Mouse (Mus musculus) ES-E14 (cell line): ENCODE measurements at regions not wholly inside any gene's neighbourhood (a gene's known extent, or its start where the extent isn't known, plus 50 kb on each side); places are given as distances from the start of the nearest gene placed in this dataset.

Experiments used
- DNase-seq: peaks from one replicate; pipeline ENCODE4 v3.0.0-alpha.2; 2013; ENCODE audit warnings: low read depth, low spot score
- H3K27ac ChIP-seq: 2 replicates; pipeline ENCODE4 v1.5.1; 2012; ENCODE audit warnings: low read depth, mild to moderate bottlenecking, low read length, moderate library complexity, mixed read lengths; ENCODE audit not compliant: poor library complexity, insufficient read depth, severe bottlenecking
- H3K36me3 ChIP-seq: 2 replicates; pipeline ENCODE4 v1.6.1; 2012; ENCODE audit warnings: mild to moderate bottlenecking, low read length, moderate library complexity, mixed read lengths; ENCODE audit not compliant: control insufficient read depth, poor library complexity, insufficient read depth, severe bottlenecking
- H3K4me1 ChIP-seq, 2 experiments: fragments of 150-350 bp in 1 of 2; sonication (generic) in 1 of 2; 2 replicates each; pipeline ENCODE4 v1.6.1; 2012; ENCODE audit warnings: low read length in 2 of 2, mild to moderate bottlenecking in 1 of 2, mixed read lengths in 1 of 2; ENCODE audit not compliant: control insufficient read depth in 2 of 2, insufficient read depth in 2 of 2, poor library complexity in 1 of 2
- H3K4me3 ChIP-seq, 2 experiments: fragments of 150-350 bp in 1 of 2; sonication (generic) in 1 of 2; 2 replicates each; pipeline ENCODE4 v1.5.1; 2012; ENCODE audit warnings: low read length in 2 of 2, low read depth in 1 of 2, mild to moderate bottlenecking in 1 of 2, mixed read lengths in 1 of 2; ENCODE audit not compliant: insufficient read depth in 1 of 2, poor library complexity in 1 of 2, severe bottlenecking in 1 of 2
- H3K9ac ChIP-seq: 2 replicates; pipeline ENCODE4 v1.6.1; 2012; ENCODE audit warnings: low read depth, mild to moderate bottlenecking, low read length, mixed read lengths; ENCODE audit not compliant: poor library complexity, insufficient read depth, severe bottlenecking
- H3K9me3 ChIP-seq: fragments of 150-350 bp; sonication (generic); 2 replicates; pipeline ENCODE4 v1.6.1; 2012; ENCODE audit warnings: low read depth, mild to moderate bottlenecking, low read length; ENCODE audit not compliant: control insufficient read depth, insufficient read depth
- CHD2 ChIP-seq: IDR thresholded peaks from 2 replicates; pipeline ENCODE4 v1.6.1; 2014; ENCODE audit warnings: mild to moderate bottlenecking, low read depth, low read length, inconsistent platforms
- HCFC1 ChIP-seq: IDR thresholded peaks from 2 replicates; pipeline ENCODE4 v1.6.1; 2012; ENCODE audit warnings: low read length, inconsistent platforms, borderline replicate concordance; ENCODE audit not compliant: insufficient read depth
- MAFK ChIP-seq: IDR thresholded peaks from 2 replicates; pipeline ENCODE4 v1.6.1; 2014; ENCODE audit warnings: mild to moderate bottlenecking, low read depth, low read length, inconsistent platforms; ENCODE audit not compliant: insufficient read depth
- ZC3H11A ChIP-seq: IDR thresholded peaks from 2 replicates; pipeline ENCODE4 v1.6.1; 2012; ENCODE audit warnings: low read depth, mild to moderate bottlenecking, inconsistent platforms, low read length, borderline replicate concordance
- ZNF384 ChIP-seq: IDR thresholded peaks from 2 replicates; pipeline ENCODE4 v1.6.1; 2012; ENCODE audit warnings: low read depth, low read length, inconsistent platforms
- in situ Hi-C, 2 experiments: fragments of 600-800 bp; cut with MboI; formaldehyde crosslinking; loops; one replicate each; pipeline ENCODE4 v1.15.1; 2025; ENCODE audit warnings: low sequenced_read_pairs in 2 of 2, inconsistent platforms in 1 of 2; ENCODE audit not compliant: unreplicated experiment in 2 of 2

GRCm38 (mm10) chr12:107807634-107808033, 195.8 kb downstream of the Bcl11b start:
- H3K4me1 ChIP-seq, result no peaks in the 10 kb centered on the region
- DNase-seq, result no peak
- H3K36me3 ChIP-seq, result no peaks in the 10 kb centered on the region
- TF ChIP-seq ZC3H11A (no peak), ZNF384 (no peak), CHD2 (no peak), HCFC1 (no peak), MAFK (no peak)
- no peaks in the 10 kb centered on the region for H3K9me3 ChIP-seq
- no peak overlapping the region for H3K9ac ChIP-seq
- no peak overlapping the region for H3K27ac ChIP-seq
- in situ Hi-C loops, result no loop called here
- no peak overlapping the region for H3K4me3 ChIP-seq

DNA sequence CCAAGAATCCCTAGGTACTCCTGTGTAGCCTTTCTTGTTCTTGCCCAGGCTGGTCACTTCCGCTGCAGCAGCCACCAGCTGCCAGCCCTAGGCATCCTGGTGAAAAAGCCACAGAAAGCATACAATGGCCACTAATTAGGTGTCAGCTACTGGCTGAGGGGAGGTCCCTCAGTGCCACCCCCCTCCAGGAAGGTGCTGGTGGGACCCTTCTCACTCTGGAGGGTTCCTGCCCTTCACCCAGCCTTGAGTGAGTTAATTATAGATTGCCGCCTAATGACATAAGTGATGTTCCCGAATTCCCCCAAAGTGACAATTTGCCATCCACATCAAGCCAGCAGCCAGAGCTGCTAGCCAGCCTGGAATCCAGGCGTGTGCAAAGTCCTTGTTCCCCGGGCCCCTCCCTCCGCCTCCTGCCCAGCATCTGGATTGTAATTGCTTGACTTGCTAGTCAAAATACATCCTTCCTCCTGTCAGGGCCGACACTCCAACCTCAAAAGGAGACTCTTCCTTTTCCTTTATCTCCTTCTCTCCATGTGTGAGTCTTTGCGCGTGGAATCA, 195.2 kb downstream of the Bcl11b start:
- no peaks in the 10 kb centered on the region for H3K4me1 ChIP-seq
- DNase-seq, result no peak
- no peak for TF ChIP-seq MAFK
- TF ChIP-seq ZNF384, result no peak
- no peak for TF ChIP-seq HCFC1
- no peak for TF ChIP-seq ZC3H11A
- TF ChIP-seq CHD2, result no peak
- in situ Hi-C loops, result no loop called here
- no peaks in the 10 kb centered on the region for H3K36me3 ChIP-seq
- no peak overlapping the region for H3K9ac ChIP-seq
- no peak overlapping the region for H3K27ac ChIP-seq
- H3K4me3 ChIP-seq, result no peak overlapping the region
- no peaks in the 10 kb centered on the region for H3K9me3 ChIP-seq

DNA sequence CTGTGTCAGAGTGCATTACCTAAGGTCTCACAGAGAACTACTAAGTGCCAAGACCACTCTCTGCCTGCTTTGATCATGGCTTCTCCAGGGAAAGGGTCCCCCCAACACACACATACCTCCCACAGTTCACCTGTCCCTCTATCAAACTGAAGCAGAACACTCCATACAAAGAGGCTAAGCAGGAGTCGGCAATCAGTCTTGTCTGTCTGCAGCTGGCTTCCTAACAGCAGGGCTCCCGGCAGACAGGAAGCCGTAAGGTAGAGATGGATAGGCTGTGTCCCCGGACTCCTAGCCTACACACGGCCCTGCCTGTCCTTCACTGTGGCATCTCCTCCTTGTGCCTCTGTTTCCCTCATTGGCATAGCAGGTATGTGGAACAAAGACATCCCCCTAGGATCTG, 192.2 kb downstream of the Bcl11b start:
- no peak overlapping the region for H3K9ac ChIP-seq
- no peaks in the 10 kb centered on the region for H3K36me3 ChIP-seq
- no peaks in the 10 kb centered on the region for H3K9me3 ChIP-seq
- in situ Hi-C loops, result no loop called here
- DNase-seq, result no peak
- no peak overlapping the region for H3K4me3 ChIP-seq
- TF ChIP-seq CHD2, result no peak
- no peak for TF ChIP-seq HCFC1
- TF ChIP-seq ZC3H11A, result no peak
- TF ChIP-seq MAFK, result no peak
- H3K27ac ChIP-seq, result no peak overlapping the region
- no peaks in the 10 kb centered on the region for H3K4me1 ChIP-seq

GRCm38 (mm10) chr12:107812549-107813335, 190.7 kb downstream of the Bcl11b start:
- Histone ChIP-seq H3K4me1 (no peaks in the 10 kb centered on the region), H3K9ac (no peak overlapping the region), H3K27ac (no peak overlapping the region), H3K36me3 (no peaks in the 10 kb centered on the region), H3K4me3 (no peak overlapping the region), H3K9me3 (no peaks in the 10 kb centered on the region)
- TF ChIP-seq ZNF384, result no peak
- TF ChIP-seq CHD2, result no peak
- TF ChIP-seq MAFK, result no peak
- no peak for TF ChIP-seq ZC3H11A
- TF ChIP-seq HCFC1, result no peak
- in situ Hi-C loops, result no loop called here
- DNase-seq, result no peak

- H3K4me3 ChIP-seq, result no peak overlapping the region
- H3K9me3 ChIP-seq, result no peaks in the 10 kb centered on the region
- no peak for TF ChIP-seq HCFC1
- no peak for TF ChIP-seq MAFK
- no peak for TF ChIP-seq CHD2
- TF ChIP-seq ZC3H11A, result no peak
- no peak for TF ChIP-seq ZNF384
- H3K36me3 ChIP-seq, result no peaks in the 10 kb centered on the region
- no peak overlapping the region for H3K9ac ChIP-seq
- in situ Hi-C loops, result no loop called here
- no peak overlapping the region for H3K27ac ChIP-seq
- no peak for DNase-seq
- no peaks in the 10 kb centered on the region for H3K4me1 ChIP-seq
Measured at GRCm38 (mm10) chr12:107814926-107815325, 188.5 kb downstream of the Bcl11b start.
